ENCODE assay signal across 10 mouse cellular contexts in the genomic region with DNA sequence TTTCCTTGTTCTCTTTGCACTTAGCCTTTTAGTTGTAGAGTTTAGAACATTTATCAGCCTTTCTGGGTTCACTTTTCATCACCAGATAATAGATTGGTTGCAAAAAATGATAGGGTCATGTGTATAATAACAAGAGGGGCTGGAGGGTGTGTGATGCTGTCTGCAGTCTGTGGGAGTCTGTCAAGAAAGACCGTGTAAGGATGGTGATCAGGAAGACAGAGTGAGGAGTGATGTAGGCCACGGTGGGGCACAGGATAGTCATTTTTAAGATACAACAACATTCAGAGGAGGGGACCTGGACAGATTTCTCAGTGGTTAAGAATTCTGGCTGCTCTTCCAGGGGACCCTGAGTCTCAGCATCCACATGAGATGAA. TPM values are rescaled to one million over a fixed set of nuclear protein-coding genes. Genes with fewer than 3 reads are reported as not detected.
DNase-seq lines count a peak whose midpoint lies in the region; ATAC-seq lines count a peak whose summit lies in the region.
"Had no signal": no experiment of that assay in that cellular context is flagged by ENCODE, and none has a peak within 500 bp of the region (broad histone marks: within the 10 kb centered on the region; RNA-seq: fewer than 3 reads in every experiment).

No protein-coding gene starts in this region.

- no peak overlapping the region for H3K9ac ChIP-seq in heart, embryonic 15.5 days
- H3K9ac ChIP-seq in neural tube, embryonic 13.5 days, result no peak overlapping the region
- H3K9ac ChIP-seq in intestine, embryonic 16.5 days (ENCODE audit: low read depth, low read length), result no peak overlapping the region
- H3K9ac ChIP-seq: liver, embryonic 14.5 days had no signal

- no peak for ATAC-seq in heart, embryonic 15.5 days (replicated peaks; ENCODE audit: insufficient number of reproducible peaks, insufficient read depth, low FRiP score, low read depth)
- no peak for ATAC-seq in neural tube, embryonic 13.5 days (ENCODE audit: low read depth)
- no peak for ATAC-seq in intestine, embryonic 16.5 days

- peak overlapping the region; percentile 69 for H3K27ac ChIP-seq in heart, embryonic 15.5 days
- peak overlapping the region; percentile 56 for H3K27ac ChIP-seq in neural tube, embryonic 13.5 days (replicated peaks)
- peak overlapping the region; percentile 89 for H3K27ac ChIP-seq in intestine, embryonic 16.5 days (ENCODE audit: low read length)
- H3K27ac ChIP-seq: liver, embryonic 14.5 days had no signal

- 47% methylated on average over 2 of the region's 2 CpGs for WGBS in heart, embryonic 15.5 days
- 85% methylated on average over 2 of the region's 2 CpGs for WGBS in neural tube, embryonic 13.5 days
- 60% methylated on average over 2 of the region's 2 CpGs for WGBS in intestine, embryonic 16.5 days

- H3K4me1 ChIP-seq in heart, embryonic 15.5 days (replicated peaks), result peaks cover 40% of the 10 kb centered on the region
- peaks cover 29% of the 10 kb centered on the region for H3K4me1 ChIP-seq in neural tube, embryonic 13.5 days (replicated peaks)
- H3K4me1 ChIP-seq in intestine, embryonic 16.5 days (ENCODE audit: control insufficient read depth, insufficient read depth, low read length), result peaks cover 24% of the 10 kb centered on the region

- H3K27me3 ChIP-seq in heart, embryonic 15.5 days, result no peaks in the 10 kb centered on the region
- no peaks in the 10 kb centered on the region for H3K27me3 ChIP-seq in neural tube, embryonic 13.5 days
- H3K27me3 ChIP-seq in intestine, embryonic 16.5 days (replicated peaks; ENCODE audit: control insufficient read depth, insufficient read depth, low read length), result no peaks in the 10 kb centered on the region

- no peaks in the 10 kb centered on the region for H3K9me3 ChIP-seq in heart, embryonic 15.5 days (replicated peaks)
- no peaks in the 10 kb centered on the region for H3K9me3 ChIP-seq in neural tube, embryonic 13.5 days
- H3K9me3 ChIP-seq in intestine, embryonic 16.5 days (ENCODE audit: control insufficient read depth, low read length), result no peaks in the 10 kb centered on the region

- no peaks in the 10 kb centered on the region for H3K36me3 ChIP-seq in heart, embryonic 15.5 days
- H3K36me3 ChIP-seq in neural tube, embryonic 13.5 days, result no peaks in the 10 kb centered on the region
- H3K36me3 ChIP-seq in intestine, embryonic 16.5 days (ENCODE audit: control insufficient read depth, insufficient read depth, low read length), result no peaks in the 10 kb centered on the region

- no peak for DNase-seq in heart, adult 9 months (ENCODE audit: low spot score in 2 of 2)
- no peak for DNase-seq in neural tube, embryonic 10.5 days (ENCODE audit: extremely low spot score, low spot score)
- DNase-seq in testis, postnatal 14 days (ENCODE audit: low spot score), result no peak
- no peak for DNase-seq in right cerebral cortex, postnatal 4 days
- DNase-seq in cerebellum, postnatal 36 days, result no peak

- no peak overlapping the region for H3K4me3 ChIP-seq in heart, embryonic 15.5 days
- no peak overlapping the region for H3K4me3 ChIP-seq in neural tube, embryonic 13.5 days
- H3K4me3 ChIP-seq in intestine, embryonic 16.5 days (ENCODE audit: low read length), result no peak overlapping the region

- no peak overlapping the region for H3K4me2 ChIP-seq in heart, embryonic 15.5 days
- no peak overlapping the region for H3K4me2 ChIP-seq in neural tube, embryonic 13.5 days
- no peak overlapping the region for H3K4me2 ChIP-seq in intestine, embryonic 16.5 days (ENCODE audit: low read depth, low read length)

RNA-seq across cellular contexts. Expression of a gene that starts 15.6 kb away (rescaled TPM):
- polyA plus RNA-seq in heart, embryonic 15.5 days (2015; fragmentation: Nextera tagmentation; extraction: Ambion mirVana), result 0.30 and 0.44 TPM in 2 replicates
- polyA plus RNA-seq in neural tube, embryonic 13.5 days (2015; fragmentation: Nextera tagmentation; extraction: Ambion mirVana), result not detected in 2 replicates
- not detected in 2 replicates for polyA plus RNA-seq in intestine, embryonic 16.5 days (2015; fragmentation: Nextera tagmentation; extraction: Ambion mirVana)
- polyA plus RNA-seq: liver, embryonic 14.5 days; midbrain, embryonic 14.5 days had no signal
